Mouse (Mus musculus) bone marrow, adult 2 months (tissue): ENCODE results near the gene Ablim1. TPM values are rescaled to one million over a fixed set of nuclear protein-coding genes. Genes with fewer than 3 reads are reported as not detected.

Experiments used
- H3K27ac ChIP-seq: fragments of 200-500 bp; 2 replicates; pipeline ENCODE4 v1.5.1; 2012; ENCODE audit warnings: low read depth, mild to moderate bottlenecking, control low read depth, inconsistent platforms, low read length; ENCODE audit not compliant: control insufficient read depth, poor library complexity, insufficient read depth
- H3K4me1 ChIP-seq: fragments of 200-500 bp; 2 replicates; pipeline ENCODE4 v1.6.1; 2011; ENCODE audit warnings: low read length; ENCODE audit not compliant: control insufficient read depth, insufficient read depth
- H3K4me3 ChIP-seq: fragments of 200-500 bp; replicated peaks from 2 replicates; pipeline ENCODE3; 2011; ENCODE audit warnings: mild to moderate bottlenecking, low read depth, low read length, control low read depth; ENCODE audit not compliant: control insufficient read depth
- CTCF ChIP-seq: fragments of 200-500 bp; IDR thresholded peaks from 2 replicates; pipeline ENCODE4 v1.5.1; 2011; ENCODE audit warnings: low read length, control low read depth; ENCODE audit not compliant: control insufficient read depth, insufficient read depth
- POLR2A ChIP-seq: fragments of 200-500 bp; IDR thresholded peaks from 2 replicates; pipeline ENCODE4 v1.6.1; 2011; ENCODE audit warnings: low read depth, mild to moderate bottlenecking, control low read depth, low read length, borderline replicate concordance; ENCODE audit not compliant: control insufficient read depth
- WGBS: fragments of 180-500 bp; shearing (Covaris S2); methylation state at CpG from one replicate; pipeline ENCODE4 v1.1.7; 2018; 5-methylcytosine and 5-hydroxymethylcytosine counted together
- polyA plus RNA-seq: library from polyadenylated mRNA; stranded (reverse); fragments of >200 nt; gene quantifications from 2 replicates; pipeline ENCODE4 v1.2.4, GENCODE M21; 2011; ENCODE audit warnings: low replicate concordance; ENCODE audit not compliant: missing spikeins, insufficient read depth, insufficient read length

Ablim1 gene
- polyA plus RNA-seq, 1 experiment, result 15.5 TPM

DNA sequence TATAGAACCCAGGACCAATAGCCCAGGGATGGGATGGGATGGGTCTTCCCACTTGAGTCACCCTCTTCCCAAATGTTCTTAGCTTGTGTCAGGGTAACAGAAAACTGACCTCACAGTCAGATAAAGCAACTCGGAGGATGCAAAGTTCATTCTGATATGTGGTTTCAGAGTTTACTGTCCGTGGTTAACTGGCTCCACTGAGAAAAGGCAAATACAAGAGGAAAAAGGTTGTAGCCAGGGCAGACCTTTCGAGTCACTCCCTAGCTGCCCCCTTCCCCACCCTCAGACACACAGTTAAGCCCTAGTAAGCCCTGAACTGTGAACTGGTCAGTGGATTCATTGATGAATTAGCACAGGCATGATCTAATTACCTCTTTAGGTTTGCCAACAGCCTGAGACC lies 7.1 kb upstream of the Ablim1 start:
- no peaks in the 10 kb centered on the region for H3K4me1 ChIP-seq
- H3K4me3 ChIP-seq, result no peak overlapping the region
- H3K27ac ChIP-seq, result no peak overlapping the region
- 42% methylated on average over 3 of the region's 3 CpGs for WGBS
- TF ChIP-seq CTCF, result no peak
- TF ChIP-seq POLR2A, result no peak

DNA sequence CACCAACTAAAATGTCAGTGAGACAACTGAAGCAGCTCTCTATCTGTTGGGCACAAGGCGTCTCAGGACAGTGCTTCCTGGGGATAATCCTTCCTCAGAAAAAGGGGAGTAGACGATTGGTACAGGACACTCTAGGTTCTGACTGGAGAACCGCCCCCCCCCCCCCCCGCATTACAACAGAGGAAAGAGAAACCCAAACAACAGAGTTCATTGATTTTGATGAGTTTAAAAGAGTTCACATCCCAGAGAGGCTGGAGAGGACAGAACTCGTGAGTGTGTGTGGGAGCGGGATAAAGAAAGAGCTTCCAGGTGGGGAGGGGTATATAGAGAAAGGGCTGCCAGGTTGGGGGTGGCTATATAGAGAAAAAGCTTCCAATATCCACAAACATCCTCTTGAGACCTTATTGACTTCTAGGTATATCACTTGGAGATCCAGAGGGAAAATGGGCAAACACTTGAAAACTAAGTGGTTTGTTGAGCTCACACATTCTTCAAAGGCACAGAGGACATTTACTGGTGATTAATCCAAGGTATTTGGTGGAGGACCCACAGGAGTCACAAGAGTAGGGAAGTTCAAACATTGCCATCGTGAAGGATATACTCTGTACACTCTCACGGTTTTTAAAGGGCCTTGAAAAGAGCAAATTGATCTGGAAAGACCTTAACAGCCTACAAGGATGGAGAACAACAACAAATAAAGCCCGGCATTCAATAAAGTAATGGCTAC lies 6.1 kb upstream of the Ablim1 start:
- TF ChIP-seq POLR2A (no peak), CTCF (no peak)
- no peaks in the 10 kb centered on the region for H3K4me1 ChIP-seq
- no peak overlapping the region for H3K4me3 ChIP-seq
- no peak overlapping the region for H3K27ac ChIP-seq
- WGBS, result 72% methylated on average over 9 of the region's 9 CpGs

- no peak overlapping the region for H3K27ac ChIP-seq
- TF ChIP-seq CTCF, result no peak
- 71% methylated on average over 3 of the region's 3 CpGs for WGBS
- H3K4me1 ChIP-seq, result no peaks in the 10 kb centered on the region
- H3K4me3 ChIP-seq, result no peak overlapping the region
Measured at GRCm38 (mm10) chr19:57316597-57316996, 1.9 kb upstream of the Ablim1 start.

DNA sequence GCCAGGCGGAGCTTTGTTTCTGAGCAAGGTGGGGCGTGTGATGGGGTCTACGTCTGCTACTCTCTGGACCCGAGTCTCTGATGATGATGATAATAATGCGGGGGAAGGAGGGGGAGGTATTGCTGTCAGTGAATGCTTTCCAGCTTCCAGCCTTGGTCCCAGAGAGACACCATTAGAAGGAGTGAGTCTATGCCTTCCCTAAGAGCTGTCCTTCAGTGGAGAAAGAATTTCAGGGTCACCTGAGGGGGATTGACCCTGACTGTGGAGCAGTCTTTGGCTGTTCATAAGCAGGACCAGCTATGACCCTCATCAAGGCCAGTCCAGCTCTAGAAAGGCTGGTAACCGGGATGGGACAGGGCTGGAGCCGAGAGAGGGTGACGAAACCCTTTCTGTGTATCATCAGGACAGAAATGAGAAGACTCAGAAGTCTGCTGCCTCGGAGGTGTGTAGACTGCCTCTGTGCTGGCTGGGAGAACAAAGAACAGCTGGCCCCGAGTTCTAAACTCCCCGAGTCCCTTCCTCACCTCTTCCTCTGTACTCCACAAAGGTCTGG lies 370 bp upstream of the Ablim1 start:
- 43% methylated on average over 11 of the region's 11 CpGs for WGBS
- no peak overlapping the region for H3K4me3 ChIP-seq
- TF ChIP-seq CTCF (no peak), POLR2A (no peak)
- H3K27ac ChIP-seq, result no peak overlapping the region
- no peaks in the 10 kb centered on the region for H3K4me1 ChIP-seq

- no peak for TF ChIP-seq POLR2A
- H3K27ac ChIP-seq, result no peak overlapping the region
- no peak overlapping the region for H3K4me3 ChIP-seq
- 68% methylated on average over 3 of the region's 3 CpGs for WGBS
- no peaks in the 10 kb centered on the region for H3K4me1 ChIP-seq
Measured at GRCm38 (mm10) chr19:57313891-57314345, 801 bp downstream of the Ablim1 start.

GRCm38 (mm10) chr19:57313226-57313625 lies 1.5 kb downstream of the Ablim1 start:
- Histone ChIP-seq H3K27ac (no peak overlapping the region), H3K4me1 (no peaks in the 10 kb centered on the region), H3K4me3 (no peak overlapping the region)
- WGBS, result 73% methylated on average over 10 of the region's 10 CpGs
- TF ChIP-seq POLR2A (no peak), CTCF (no peak)

GRCm38 (mm10) chr19:57309980-57310379 lies 4.7 kb downstream of the Ablim1 start:
- Histone ChIP-seq H3K27ac (no peak overlapping the region), H3K4me1 (no peaks in the 10 kb centered on the region), H3K4me3 (no peak overlapping the region)
- 72% methylated on average over 4 of the region's 4 CpGs for WGBS
- TF ChIP-seq CTCF (no peak), POLR2A (no peak)

DNA sequence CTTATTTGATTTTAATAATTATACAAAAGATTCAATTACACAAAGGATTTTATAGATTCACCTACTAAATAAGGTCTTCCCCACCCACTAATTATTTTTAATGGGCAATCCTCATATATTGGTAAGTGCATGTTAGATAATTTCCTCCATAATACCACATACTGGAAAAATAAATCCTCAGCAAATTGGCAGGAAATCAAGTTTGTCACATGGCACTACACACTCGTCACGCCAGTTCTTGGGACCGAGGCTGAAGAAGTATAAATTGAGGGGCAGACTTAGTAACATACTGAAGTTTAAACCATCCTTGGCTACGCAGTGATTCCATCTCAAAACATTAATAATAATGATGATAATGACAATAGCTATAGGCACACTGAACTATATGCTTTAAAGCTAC lies 8.1 kb downstream of the Ablim1 start:
- WGBS, result 39% methylated on average over 4 of the region's 4 CpGs
- TF ChIP-seq POLR2A (no peak), CTCF (no peak)
- H3K27ac ChIP-seq, result no peak overlapping the region
- H3K4me1 ChIP-seq, result no peaks in the 10 kb centered on the region
- no peak overlapping the region for H3K4me3 ChIP-seq

- no peak overlapping the region for H3K4me3 ChIP-seq
- WGBS, result 60% methylated on average over 8 of the region's 8 CpGs
- no peak overlapping the region for H3K27ac ChIP-seq
- H3K4me1 ChIP-seq, result no peaks in the 10 kb centered on the region
- TF ChIP-seq POLR2A (no peak), CTCF (no peak)
Measured at GRCm38 (mm10) chr19:57305972-57306371, 8.7 kb downstream of the Ablim1 start.
